Mouse (Mus musculus) left cerebral cortex, postnatal 36 days (tissue): ENCODE results near the gene Gm10142. TPM values are rescaled to one million over a fixed set of nuclear protein-coding genes. Genes with fewer than 3 reads are reported as not detected.
"Not testable (repeated sequence)": the region's sequence is repeated elsewhere in the genome, so short reads cannot be mapped to it uniquely, and the experiment has no call there.

ENCODE experiments used
- DNase-seq, 2 experiments: peaks; one replicate each; pipeline ENCODE4 v3.0.0; 2021 to 2022; ENCODE audit warnings: low spot score in 2 of 2, mixed read lengths in 1 of 2
- intact Hi-C: fragments of 180-260 bp; cut with DNase I; formaldehyde crosslinking; loops from one replicate; pipeline ENCODE4 v1.15.1; 2025
- total RNA-seq, 2 experiments: library from RNA; stranded (reverse); gene quantifications; 2 replicates each; pipeline ENCODE4 v1.2.3; 2021

The Gm10142 gene
- total RNA-seq, 2 experiments from 2014 or later: not detected

GRCm38 (mm10) chr10:77729241-77729640, 13.6 kb downstream of the Gm10142 start:
- no peak for DNase-seq
- intact Hi-C loops: no loop called here

GRCm38 (mm10) chr10:77735928-77736327, 20.3 kb downstream of the Gm10142 start:
- DNase-seq: no peak
- intact Hi-C loops: no loop called here

- no peak for DNase-seq
- intact Hi-C loops: no loop called here
These were observed 23.3 kb downstream of the Gm10142 start for GRCm38 (mm10) chr10:77738929-77739328.

GRCm38 (mm10) chr10:77741924-77742688, 26.5 kb downstream of the Gm10142 start, which contains the start of gene Gm18596:
TSS of gene Gm18596 (minus strand) at chr10:77742638.
- intact Hi-C loops, DNase-seq: not testable (repeated sequence)

GRCm38 (mm10) chr10:77750686-77751085, 35.1 kb downstream of the Gm10142 start:
- DNase-seq, intact Hi-C loops: not testable (repeated sequence)

- DNase-seq: not testable (repeated sequence)
These were observed 35.6 kb downstream of the Gm10142 start, which contains the start of gene Gm9736 for GRCm38 (mm10) chr10:77751254-77751653. TSS of gene Gm9736 (minus strand) at chr10:77751354.

GRCm38 (mm10) chr10:77752312-77752711, 36.7 kb downstream of the Gm10142 start:
- intact Hi-C loops, DNase-seq: not testable (repeated sequence)

More at GRCm38 (mm10) chr10:77751254-77751653, 35.6 kb downstream of the Gm10142 start, which contains the start of gene Gm9736:
- intact Hi-C loops: not testable (repeated sequence)

- DNase-seq: no peak
- intact Hi-C loops: no loop called here
These were observed 37.8 kb downstream of the Gm10142 start for GRCm38 (mm10) chr10:77753448-77753847.

- intact Hi-C loops, DNase-seq: not testable (repeated sequence)
These were observed 44.0 kb downstream of the Gm10142 start, which contains the start of gene Gm3233 for GRCm38 (mm10) chr10:77759582-77759981. TSS of gene Gm3233 (minus strand) at chr10:77759682.

Other genes with a start within 250 kb of the Gm10142 start
- gene Fam207a, start 200.0 kb upstream of the Gm10142 start, total RNA-seq: 10 to 100 TPM; 33.7 to 33.8 TPM
- gene Itgb2, start 185.6 kb upstream of the Gm10142 start, total RNA-seq: 1 to 10 TPM; 2.9 to 3.4 TPM
- 10 to 100 TPM; 71.2 to 88.3 TPM for gene Pttg1ip, start 134.1 kb upstream of the Gm10142 start, total RNA-seq
- 100 to 1,000 TPM; 140 to 168 TPM for gene Sumo3, start 109.7 kb upstream of the Gm10142 start, total RNA-seq
- 10 to 100 TPM in 1 of 2 experiments, 1 to 10 TPM in 1; 9.8 to 18.2 TPM for gene Gm49325, start 109.6 kb upstream of the Gm10142 start, total RNA-seq
- 10 to 100 TPM; 46.2 to 46.4 TPM for gene Ube2g2, start 93.5 kb upstream of the Gm10142 start, total RNA-seq
- under 1 TPM in 1 of 2 experiments, not detected in 1; 0.25 TPM for gene Tspear, start 29.2 kb upstream of the Gm10142 start, total RNA-seq
- gene Gm19402, start 25.1 kb upstream of the Gm10142 start, total RNA-seq: not detected
- not detected for gene Gm9508, start 18.6 kb upstream of the Gm10142 start, total RNA-seq
- gene Gm10272, start 9.2 kb upstream of the Gm10142 start, total RNA-seq: not detected
- not detected for gene Gm10024, start 4.3 kb upstream of the Gm10142 start, total RNA-seq
- not detected for gene Krtap12-1, start 4.8 kb downstream of the Gm10142 start, total RNA-seq
- gene Gm10100, start 10.7 kb downstream of the Gm10142 start, total RNA-seq: not detected
- gene Gm18596, start 26.8 kb downstream of the Gm10142 start, total RNA-seq: not detected
- gene Gm9736, start 35.5 kb downstream of the Gm10142 start, total RNA-seq: not detected
- not detected for gene Gm3233, start 43.9 kb downstream of the Gm10142 start, total RNA-seq
- gene Gm3238, start 55.5 kb downstream of the Gm10142 start, total RNA-seq: not detected
- not detected for gene Gm7138, start 61.1 kb downstream of the Gm10142 start, total RNA-seq
- gene Gm3250, start 66.7 kb downstream of the Gm10142 start, total RNA-seq: not detected
- gene Gm7137, start 72.4 kb downstream of the Gm10142 start, total RNA-seq: not detected
- not detected for gene Gm9639, start 79.3 kb downstream of the Gm10142 start, total RNA-seq
- not detected for gene Gm19668, start 83.3 kb downstream of the Gm10142 start, total RNA-seq
- gene Gm9507, start 96.0 kb downstream of the Gm10142 start, total RNA-seq: not detected
- gene Gm2696, start 98.9 kb downstream of the Gm10142 start, total RNA-seq: not detected
- not detected for gene Krtap10-4, start 111.3 kb downstream of the Gm10142 start, total RNA-seq
- not detected for gene Krtap10-10, start 120.1 kb downstream of the Gm10142 start, total RNA-seq
- not detected for gene Gm36176, start 131.0 kb downstream of the Gm10142 start, total RNA-seq
- not detected for gene Gm10318, start 137.1 kb downstream of the Gm10142 start, total RNA-seq
- gene Gm3285, start 146.2 kb downstream of the Gm10142 start, total RNA-seq: not detected
- gene Lrrc3, start 186.7 kb downstream of the Gm10142 start, total RNA-seq: 10 to 100 TPM; 11.7 to 12.6 TPM